In genomic region chr9:14937308-14937707, GRCm38 (mm10) we compare ENCODE assay signal across 28 mouse cellular contexts. TPM values are rescaled to one million over a fixed set of nuclear protein-coding genes. Genes with fewer than 3 reads are reported as not detected.
"Had no signal": no experiment of that assay in that cellular context is flagged by ENCODE, and none has a peak within 500 bp of the region (broad histone marks: within the 10 kb centered on the region; RNA-seq: fewer than 3 reads in every experiment).

No protein-coding gene starts in this region.

- H3K4me3 ChIP-seq: embryonic facial prominence, embryonic 10.5 days; embryonic facial prominence, embryonic 12.5 days; embryonic facial prominence, embryonic 13.5 days; embryonic facial prominence, embryonic 15.5 days; erythroblast, embryonic 14.5 days; forebrain, embryonic 10.5 days; forebrain, embryonic 12.5 days; forebrain, embryonic 13.5 days; forebrain, embryonic 15.5 days; gastrocnemius, adult 2 months; heart, adult 2 months had no signal

- H3K27ac ChIP-seq: embryonic facial prominence, embryonic 10.5 days; embryonic facial prominence, embryonic 12.5 days; embryonic facial prominence, embryonic 13.5 days; embryonic facial prominence, embryonic 15.5 days; forebrain, embryonic 10.5 days; forebrain, embryonic 12.5 days; forebrain, embryonic 13.5 days; forebrain, embryonic 15.5 days; gastrocnemius, adult 2 months; heart, adult 2 months had no signal

- H3K27me3 ChIP-seq: embryonic facial prominence, embryonic 12.5 days; embryonic facial prominence, embryonic 13.5 days; embryonic facial prominence, embryonic 15.5 days; forebrain, embryonic 12.5 days; forebrain, embryonic 13.5 days; forebrain, embryonic 15.5 days had no signal

- DNase-seq: cerebellum, adult 8-10 months; cerebellum, adult 9-10 months; cerebellum, adult 9-11 months; cerebellum, postnatal 10 days; cerebellum, postnatal 14 days; cerebellum, postnatal 25 days; cerebellum, postnatal 36 days; embryo, embryonic 11 days; forebrain, postnatal 0 days; gastrocnemius, adult 2 months; gastrocnemius, postnatal 10 days; gastrocnemius, postnatal 14 days; gastrocnemius, postnatal 36 days; heart, adult 2 months had no signal

- H3K36me3 ChIP-seq: embryonic facial prominence, embryonic 10.5 days; embryonic facial prominence, embryonic 12.5 days; embryonic facial prominence, embryonic 13.5 days; embryonic facial prominence, embryonic 15.5 days; forebrain, embryonic 10.5 days; forebrain, embryonic 12.5 days; forebrain, embryonic 15.5 days had no signal

- H3K4me2 ChIP-seq: embryonic facial prominence, embryonic 12.5 days; embryonic facial prominence, embryonic 13.5 days; embryonic facial prominence, embryonic 15.5 days; forebrain, embryonic 12.5 days; forebrain, embryonic 13.5 days; forebrain, embryonic 15.5 days had no signal

- H3K9ac ChIP-seq: embryonic facial prominence, embryonic 12.5 days; embryonic facial prominence, embryonic 13.5 days; embryonic facial prominence, embryonic 15.5 days; forebrain, embryonic 12.5 days; forebrain, embryonic 13.5 days; forebrain, embryonic 15.5 days; forebrain, postnatal 0 days had no signal

- ATAC-seq: forebrain, embryonic 13.5 days; forebrain, embryonic 14.5 days; forebrain, embryonic 15.5 days; forebrain, embryonic 16.5 days; forebrain, postnatal 0 days had no signal

- H3K4me1 ChIP-seq: embryonic facial prominence, embryonic 10.5 days; embryonic facial prominence, embryonic 12.5 days; embryonic facial prominence, embryonic 13.5 days; embryonic facial prominence, embryonic 15.5 days; forebrain, embryonic 13.5 days; forebrain, embryonic 15.5 days had no signal

- H3K9me3 ChIP-seq: embryonic facial prominence, embryonic 10.5 days; embryonic facial prominence, embryonic 12.5 days; embryonic facial prominence, embryonic 13.5 days; embryonic facial prominence, embryonic 15.5 days; forebrain, embryonic 10.5 days; forebrain, embryonic 12.5 days; forebrain, embryonic 13.5 days; forebrain, embryonic 15.5 days had no signal

RNA-seq across cellular contexts. Expression of gene Izumo1r, which starts 33.6 kb away (rescaled TPM):
- polyA plus RNA-seq: cortical plate, adult 2 months; erythroblast, embryonic 14.5 days; forebrain, embryonic 10.5 days; forebrain, embryonic 11.5 days; forebrain, embryonic 12.5 days; forebrain, embryonic 13.5 days; forebrain, embryonic 14.5 days; forebrain, embryonic 15.5 days; forebrain, embryonic 16.5 days; forebrain, postnatal 0 days; frontal cortex, adult 2 months had no signal
